Mouse (Mus musculus) brain, adult 10 weeks (tissue): ENCODE results near the gene Pdcd7. TPM values are rescaled to one million over a fixed set of nuclear protein-coding genes. Genes with fewer than 3 reads are reported as not detected.

Experiments
- polyA plus RNA-seq: library from polyadenylated mRNA; stranded (reverse); fragments of 350-450 nt; fragmentation: Illumina TruSeq; extraction: RNeasy Lipid Tissue Mini Kit (QIAGEN cat#74804); gene quantifications from one replicate; pipeline ENCODE4 v1.2.3, GENCODE M21; 2015; ENCODE audit warnings: low read depth, low replicate concordance

Gene Pdcd7
- polyA plus RNA-seq, result 21.8 TPM

GRCm38 (mm10) chr9:65345854-65346475, at the start of gene Pdcd7:
Gene Pdcd7 (plus strand): TSS chr9:65346104.

GRCm38 (mm10) chr9:65360641-65361448, 14.9 kb downstream of the Pdcd7 start, which contains the start of gene Ubap1l:
Gene Ubap1l (plus strand): TSS chr9:65361041.

GRCm38 (mm10) chr9:65391613-65391964, 45.7 kb downstream of the Pdcd7 start, which contains the start of gene Kbtbd13:
Gene Kbtbd13 (minus strand): TSS chr9:65391652.

GRCm38 (mm10) chr9:65398279-65398678, 52.4 kb downstream of the Pdcd7 start, which contains the start of gene Rasl12:
Gene Rasl12 (plus strand): TSS chr9:65398506.

Other genes starting within 250 kb of the Pdcd7 start
- 17.2 TPM for gene Igdcc4, start 244.6 kb upstream of the Pdcd7 start, polyA plus RNA-seq
- 0.94 TPM for gene Igdcc3, start 204.9 kb upstream of the Pdcd7 start, polyA plus RNA-seq
- 2.6 TPM for gene Parp16, start 150.8 kb upstream of the Pdcd7 start, polyA plus RNA-seq
- gene Cilp, start 80.9 kb upstream of the Pdcd7 start, polyA plus RNA-seq, result not detected
- gene Clpx, start 51.8 kb upstream of the Pdcd7 start, polyA plus RNA-seq, result 27.0 TPM
- 7.9 TPM for gene Ubap1l, start 14.9 kb downstream of the Pdcd7 start, polyA plus RNA-seq
- 0.19 TPM for gene Kbtbd13, start 45.5 kb downstream of the Pdcd7 start, polyA plus RNA-seq
- 4.6 TPM for gene Rasl12, start 52.4 kb downstream of the Pdcd7 start, polyA plus RNA-seq
- not detected for gene Slc51b, start 76.9 kb downstream of the Pdcd7 start, polyA plus RNA-seq
- gene Mtfmt, start 89.7 kb downstream of the Pdcd7 start, polyA plus RNA-seq, result 16.7 TPM
- 34.6 TPM for gene Spg21, start 114.8 kb downstream of the Pdcd7 start, polyA plus RNA-seq
- gene Ankdd1a, start 174.1 kb downstream of the Pdcd7 start, polyA plus RNA-seq, result 1.2 TPM
- gene Plekho2, start 233.9 kb downstream of the Pdcd7 start, polyA plus RNA-seq, result 11.7 TPM
- gene Pif1, start 241.1 kb downstream of the Pdcd7 start, polyA plus RNA-seq, result not detected